Mouse (Mus musculus) heart, postnatal 10 days (tissue): ENCODE measurements around the gene AI467606. TPM values are rescaled to one million over a fixed set of nuclear protein-coding genes. Genes with fewer than 3 reads are reported as not detected.
"Not testable (repeated sequence)": the region's sequence is repeated elsewhere in the genome, so short reads cannot be mapped to it uniquely, and the experiment has no call there.

ENCODE experiments used
- DNase-seq, 2 experiments: peaks; one replicate each; pipeline ENCODE4 v3.0.0; 2021
- intact Hi-C: fragments of 180-260 bp; cut with DNase I; formaldehyde crosslinking; loops from one replicate; pipeline ENCODE4 v1.15.1; 2025
- total RNA-seq, 2 experiments: library from RNA; stranded (reverse); gene quantifications; 2 replicates each; pipeline ENCODE4 v1.2.3; 2021

The AI467606 gene
- 1 to 10 TPM in 1 of 2 experiments, under 1 TPM in 1; 0.94 to 1.5 TPM for total RNA-seq

- intact Hi-C loops, result no loop called here
Measured at GRCm38 (mm10) chr7:127091114-127091896, at the start of gene AI467606. AI467606 (plus strand) TSS chr7:127091359.

DNA sequence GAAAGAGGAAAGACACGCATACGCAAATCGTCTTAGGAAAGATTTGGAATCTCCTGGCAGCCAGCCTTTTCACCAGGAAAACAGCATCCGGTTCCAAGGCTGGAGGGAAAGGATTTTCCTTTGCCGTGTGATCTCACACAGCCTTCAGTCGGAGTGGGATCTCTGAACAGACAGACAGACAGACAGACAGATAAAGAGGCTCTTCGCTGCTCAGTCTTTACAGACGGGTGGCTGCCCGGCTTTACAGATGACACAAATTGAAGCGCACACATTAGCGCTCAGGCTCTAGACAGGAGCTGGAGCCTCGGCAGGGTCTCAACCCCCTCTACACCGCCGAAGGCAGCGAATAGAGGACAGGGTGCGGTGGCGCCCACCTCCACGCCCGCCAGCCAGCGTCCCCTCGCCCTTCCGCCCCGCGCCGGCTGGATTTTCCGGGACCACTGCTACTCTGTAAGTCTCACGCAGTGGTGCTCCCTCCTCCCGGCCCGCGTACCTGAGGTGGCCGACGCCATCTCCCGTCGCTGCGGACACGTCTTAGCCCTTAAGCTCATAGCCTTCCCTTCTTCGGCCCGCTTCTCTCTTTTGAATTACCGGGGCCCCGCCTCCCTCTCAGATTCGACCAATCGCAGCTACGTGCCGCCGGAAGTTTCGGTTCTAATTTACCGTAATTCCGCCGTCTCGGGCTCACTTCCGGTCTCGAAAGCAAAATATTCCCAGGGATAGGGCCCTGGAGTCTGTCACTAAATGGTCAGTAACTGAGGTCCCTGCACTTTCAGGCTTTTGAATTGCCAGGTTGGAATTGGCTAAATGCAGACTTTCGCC is 49.1 kb upstream of the AI467606 start, which contains the start of gene Kif22:
Kif22 (minus strand) TSS at position 621 of the 822 bp plus-strand sequence.
- intact Hi-C loops, result no loop called here
- DNase-seq, result peak; percentile 94 to 96

More at GRCm38 (mm10) chr7:127091114-127091896, at the start of gene AI467606:
- DNase-seq, result peak; percentile 70 to 72

DNA sequence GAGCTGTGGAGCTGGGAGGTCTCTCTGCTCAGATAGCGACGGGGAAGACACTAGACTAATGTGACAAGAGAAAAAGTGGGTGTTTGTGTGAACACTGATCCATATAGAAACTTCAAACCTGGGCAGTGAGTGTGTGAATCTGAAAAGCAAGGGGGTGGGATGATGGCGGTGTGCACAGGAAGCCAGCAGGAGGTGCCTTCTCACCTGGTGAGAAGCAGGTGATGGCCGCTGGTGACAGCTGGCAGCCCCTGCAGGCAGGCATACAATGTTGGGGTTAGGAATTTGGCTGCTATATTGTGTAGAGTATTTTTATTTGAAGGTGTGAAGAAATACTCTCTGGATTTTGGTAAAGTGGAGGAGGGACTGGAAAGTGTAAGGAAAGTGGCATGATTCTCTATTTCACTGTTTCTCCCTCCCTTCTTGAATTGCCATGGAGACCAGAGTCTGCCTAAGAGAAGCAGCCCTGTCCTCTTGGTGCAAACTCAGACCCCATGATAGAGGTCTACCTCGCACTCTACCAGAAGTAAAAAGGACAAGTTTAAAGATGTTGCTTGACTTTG is 36.1 kb upstream of the AI467606 start:
- intact Hi-C loops, result loop anchor here (5.0 kb wide), 1 partner anchor 143 kb away; no protein-coding TSS in a partner anchor
- DNase-seq, result no peak

GRCm38 (mm10) chr7:127065538-127065937 is 25.6 kb upstream of the AI467606 start:
- intact Hi-C loops, result no loop called here

GRCm38 (mm10) chr7:127066317-127066716 is 24.8 kb upstream of the AI467606 start:
- DNase-seq, result no peak
- intact Hi-C loops, result no loop called here

More at GRCm38 (mm10) chr7:127065538-127065937, 25.6 kb upstream of the AI467606 start:
- no peak for DNase-seq

GRCm38 (mm10) chr7:127070871-127071413 is 20.2 kb upstream of the AI467606 start:
- intact Hi-C loops, result no loop called here
- DNase-seq, result no peak

- peak; percentile 24 to 30 for DNase-seq
- intact Hi-C loops, result no loop called here
Measured at GRCm38 (mm10) chr7:127073221-127073620, 17.9 kb upstream of the AI467606 start.

- intact Hi-C loops, result no loop called here
- DNase-seq, result no peak
Measured at GRCm38 (mm10) chr7:127076188-127076587, 15.0 kb upstream of the AI467606 start.

- no peak for DNase-seq
- intact Hi-C loops, result no loop called here
Measured at GRCm38 (mm10) chr7:127077692-127078091, 13.5 kb upstream of the AI467606 start.

DNA sequence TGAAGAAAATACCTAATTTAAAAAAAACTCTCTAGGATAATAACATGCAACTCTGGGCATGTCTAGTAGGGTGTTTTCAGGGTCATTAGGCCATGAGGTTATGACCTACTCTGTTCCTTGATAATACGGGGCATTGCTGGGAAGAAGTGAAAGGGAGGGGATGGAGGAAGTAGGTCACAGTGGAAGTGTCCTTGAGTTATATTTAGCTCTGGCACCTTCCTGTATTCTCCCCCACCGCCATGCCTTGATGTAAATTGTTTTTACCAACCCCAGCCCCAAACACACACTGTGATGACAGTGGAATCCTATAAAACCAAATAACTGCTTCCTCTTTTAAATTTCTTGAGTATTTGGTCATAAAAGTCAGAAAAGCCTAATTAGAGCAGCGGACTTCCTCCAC is 11.1 kb upstream of the AI467606 start:
- intact Hi-C loops, result no loop called here

GRCm38 (mm10) chr7:127082271-127082670 is 8.9 kb upstream of the AI467606 start:
- no peak for DNase-seq
- intact Hi-C loops, result no loop called here

More for the DNA sequence above, 11.1 kb upstream of the AI467606 start:
- DNase-seq, result no peak

- intact Hi-C loops, result no loop called here
- DNase-seq, result no peak
Measured at GRCm38 (mm10) chr7:127082995-127083394, 8.2 kb upstream of the AI467606 start.

DNA sequence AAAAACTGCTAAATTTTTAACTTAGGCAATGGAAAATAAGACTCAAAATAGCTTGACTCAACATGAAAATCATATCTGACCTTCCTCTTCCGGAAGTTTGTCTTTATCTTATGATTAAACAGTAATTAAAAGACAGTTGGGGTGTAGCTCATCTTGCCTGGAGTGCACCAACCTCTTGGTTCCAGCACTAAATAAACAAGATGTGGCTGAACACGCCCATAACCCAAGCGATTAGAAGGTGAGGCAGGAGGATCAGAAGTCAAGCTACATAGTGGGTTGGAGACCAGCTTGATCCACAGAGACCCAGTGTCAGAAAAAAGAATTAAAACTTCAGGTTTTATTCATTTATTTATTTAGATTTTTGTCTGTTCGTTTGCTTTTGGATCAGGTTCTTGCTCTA is 7.5 kb upstream of the AI467606 start:
- DNase-seq, result no peak
- intact Hi-C loops, result no loop called here

DNA sequence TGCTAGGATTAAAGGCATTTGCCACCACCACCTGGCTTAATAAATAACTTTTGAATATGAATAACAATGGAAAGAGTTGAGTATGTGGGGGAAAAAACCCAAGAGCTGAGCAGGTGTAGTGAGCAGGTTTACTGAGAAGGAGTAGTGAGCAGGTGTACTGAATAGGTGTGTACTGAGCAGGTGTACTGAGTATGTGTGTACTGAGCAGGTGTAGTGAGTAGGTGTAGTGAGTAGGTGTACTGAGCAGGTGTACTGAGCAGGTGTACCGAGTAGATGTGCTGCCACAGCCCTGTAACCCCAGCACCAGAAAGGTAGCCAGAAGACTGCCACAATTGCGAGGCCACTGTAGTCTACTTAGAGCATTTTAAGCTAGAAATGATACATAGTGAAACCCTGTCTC is 6.4 kb upstream of the AI467606 start:
- no peak for DNase-seq
- intact Hi-C loops, result no loop called here

GRCm38 (mm10) chr7:127085751-127086150 is 5.4 kb upstream of the AI467606 start:
- intact Hi-C loops, result not testable (repeated sequence)

DNA sequence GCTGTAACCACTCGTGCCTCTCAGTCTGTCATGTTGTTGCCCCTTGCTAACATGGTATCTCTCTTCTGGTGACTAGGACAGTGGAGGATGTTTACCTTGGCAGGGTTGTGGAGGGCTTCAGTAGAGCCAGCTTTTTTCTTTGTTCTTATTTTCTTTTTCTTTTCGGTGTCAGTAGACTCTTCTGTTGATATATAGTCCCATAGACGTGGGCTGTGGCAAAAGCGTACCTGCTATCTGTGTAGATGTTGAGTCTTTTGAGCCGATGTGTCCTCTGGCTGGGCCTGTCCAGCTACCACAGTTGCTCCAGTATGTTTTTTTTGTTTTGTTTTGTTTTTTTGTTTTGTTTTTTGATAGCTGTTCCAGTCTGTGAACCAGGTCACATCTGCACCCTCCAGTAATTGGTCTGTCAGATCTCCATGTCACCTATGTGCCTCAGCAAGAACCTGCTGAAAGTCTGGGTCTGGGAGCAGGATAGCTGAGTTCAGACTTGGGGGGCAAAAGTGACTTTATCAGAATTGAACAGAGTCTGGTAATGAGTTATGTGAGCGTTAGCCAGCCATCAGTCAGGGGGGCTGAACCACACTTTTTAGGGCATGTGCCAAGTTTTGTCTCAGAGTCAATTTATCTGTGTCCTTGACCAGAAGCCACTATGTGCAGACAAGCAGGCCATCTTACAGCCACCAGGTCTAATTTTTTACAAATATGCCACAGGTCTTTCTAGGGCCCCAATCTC is 3.7 kb upstream of the AI467606 start, which contains the start of gene Zg16:
Zg16 (minus strand) TSS at position 51 of the 733 bp plus-strand sequence.
- DNase-seq, intact Hi-C loops: not testable (repeated sequence)

More at GRCm38 (mm10) chr7:127085751-127086150, 5.4 kb upstream of the AI467606 start:
- DNase-seq, result not testable (repeated sequence)

GRCm38 (mm10) chr7:127088083-127088482 is 3.1 kb upstream of the AI467606 start:
- intact Hi-C loops, result no loop called here
- DNase-seq, result no peak

GRCm38 (mm10) chr7:127088901-127089845 is 2.0 kb upstream of the AI467606 start:
- DNase-seq, result peak in 1 of 2 experiments; percentile 31
- intact Hi-C loops, result no loop called here
